Mouse (Mus musculus) ES-Bruce4 (cell line): ENCODE data around the gene Baiap2l2. TPM values are rescaled to one million over a fixed set of nuclear protein-coding genes. Genes with fewer than 3 reads are reported as not detected.
A peak's percentile ranks its signal among the peaks of the same experiment; 100 is the strongest.

ENCODE experiments used
- H3K27ac ChIP-seq: 2 replicates; pipeline ENCODE4 v1.5.1; 2012; ENCODE audit warnings: low read length, inconsistent platforms; ENCODE audit not compliant: insufficient read depth
- H3K27me3 ChIP-seq: 2 replicates; pipeline ENCODE4 v1.6.1; 2012; ENCODE audit warnings: mild to moderate bottlenecking, low read length, inconsistent platforms; ENCODE audit not compliant: control insufficient read depth, poor library complexity, insufficient read depth, severe bottlenecking
- H3K36me3 ChIP-seq: 2 replicates; pipeline ENCODE4 v1.6.1; 2012; ENCODE audit warnings: inconsistent platforms, mild to moderate bottlenecking, low read length, moderate library complexity; ENCODE audit not compliant: control insufficient read depth, poor library complexity, insufficient read depth, severe bottlenecking
- H3K4me1 ChIP-seq: one replicate; pipeline ENCODE4 v1.8.1; 2011; ENCODE audit warnings: low read length; ENCODE audit not compliant: control insufficient read depth, insufficient read depth
- H3K4me3 ChIP-seq: 2 replicates; pipeline ENCODE4 v1.5.1; 2011; ENCODE audit warnings: low read depth, mild to moderate bottlenecking, low read length
- H3K9ac ChIP-seq: 2 replicates; pipeline ENCODE4 v1.6.1; 2012; ENCODE audit warnings: low read depth, mild to moderate bottlenecking, inconsistent platforms; ENCODE audit not compliant: poor library complexity, severe bottlenecking
- H3K9me3 ChIP-seq: replicated peaks from 2 replicates; pipeline ENCODE4 v1.6.1; 2012; ENCODE audit warnings: mild to moderate bottlenecking, low read length, inconsistent platforms; ENCODE audit not compliant: control insufficient read depth, poor library complexity, insufficient read depth, severe bottlenecking
- CTCF ChIP-seq: IDR thresholded peaks from one replicate; pipeline ENCODE4 v1.8.1; 2011; ENCODE audit warnings: low read depth, low read length
- EP300 ChIP-seq: IDR thresholded peaks from 2 replicates; pipeline ENCODE4 v1.6.1; 2011; ENCODE audit warnings: low read depth, low read length; ENCODE audit not compliant: insufficient read depth
- POLR2A ChIP-seq: IDR thresholded peaks from one replicate; pipeline ENCODE4 v1.8.1; 2011; ENCODE audit warnings: low read length; ENCODE audit not compliant: insufficient read depth
- polyA plus RNA-seq: library from polyadenylated mRNA; stranded (reverse); fragments of >200 nt; gene quantifications from 2 replicates; pipeline ENCODE4 v1.2.4, GENCODE M21; 2011; ENCODE audit warnings: low read depth; ENCODE audit not compliant: missing spikeins, insufficient read depth, insufficient read length

The Baiap2l2 gene
- polyA plus RNA-seq, 1 experiment, result 0.69 TPM

DNA sequence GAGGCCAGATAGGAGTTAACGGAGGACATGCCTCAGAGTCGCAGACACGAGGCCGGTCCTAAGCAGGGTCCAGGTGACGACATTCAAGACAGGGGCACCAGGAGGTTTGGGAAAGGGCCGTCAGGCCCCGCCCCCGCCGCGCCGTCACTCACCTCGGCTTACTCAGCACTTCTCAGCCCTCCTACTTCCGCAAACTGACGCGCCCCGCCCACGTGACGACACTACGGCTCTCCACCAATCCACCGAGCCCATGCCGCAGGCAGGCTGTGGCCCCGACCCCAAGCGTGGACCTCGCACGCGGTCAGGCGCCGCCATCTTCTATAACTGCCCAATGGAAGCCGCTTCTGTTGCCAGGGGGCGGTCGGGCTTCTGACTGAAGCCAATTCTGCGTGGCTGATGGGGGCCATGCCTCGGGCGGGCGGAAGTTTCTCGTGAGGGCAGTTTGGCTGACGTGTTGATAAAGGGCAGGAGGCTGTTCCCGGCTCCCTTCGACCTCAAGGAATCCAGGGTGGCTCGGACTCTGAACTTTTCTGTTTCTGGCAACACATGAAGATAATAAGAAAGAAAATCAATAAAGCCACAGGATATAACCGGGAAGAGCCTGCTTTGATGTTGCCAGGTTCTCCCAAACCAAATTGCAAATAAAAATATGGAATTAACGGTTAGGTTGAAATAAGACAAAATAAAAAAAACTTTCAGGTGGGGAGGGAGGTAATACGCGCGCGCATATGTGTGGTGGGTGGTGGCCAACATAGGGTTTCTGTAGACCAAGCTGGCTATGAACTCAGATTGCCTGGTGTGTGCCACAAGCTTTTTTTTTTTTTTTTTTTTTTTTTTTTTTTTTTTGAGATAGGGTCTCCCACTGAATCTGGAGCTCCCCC is 43.0 kb upstream of the Baiap2l2 start, which contains the start of gene Pla2g6:
Pla2g6 (minus strand) TSS at position 333 of the 881 bp plus-strand sequence.
- no peaks in the 10 kb centered on the region for H3K27me3 ChIP-seq
- H3K27ac ChIP-seq, result peak within 1 kb of the TSS; percentile 82
- no peaks in the 10 kb centered on the region for H3K9me3 ChIP-seq
- H3K9ac ChIP-seq, result peak within 1 kb of the TSS; percentile 73
- TF ChIP-seq EP300 (peak; percentile 68; the same call in 1 of the 2 replicates), CTCF (no peak), POLR2A (peak; percentile 22)
- no peaks in the 10 kb centered on the region for H3K36me3 ChIP-seq
- H3K4me1 ChIP-seq, result peaks cover 7% of the 10 kb centered on the region
- H3K4me3 ChIP-seq, result peak within 1 kb of the TSS; percentile 87

DNA sequence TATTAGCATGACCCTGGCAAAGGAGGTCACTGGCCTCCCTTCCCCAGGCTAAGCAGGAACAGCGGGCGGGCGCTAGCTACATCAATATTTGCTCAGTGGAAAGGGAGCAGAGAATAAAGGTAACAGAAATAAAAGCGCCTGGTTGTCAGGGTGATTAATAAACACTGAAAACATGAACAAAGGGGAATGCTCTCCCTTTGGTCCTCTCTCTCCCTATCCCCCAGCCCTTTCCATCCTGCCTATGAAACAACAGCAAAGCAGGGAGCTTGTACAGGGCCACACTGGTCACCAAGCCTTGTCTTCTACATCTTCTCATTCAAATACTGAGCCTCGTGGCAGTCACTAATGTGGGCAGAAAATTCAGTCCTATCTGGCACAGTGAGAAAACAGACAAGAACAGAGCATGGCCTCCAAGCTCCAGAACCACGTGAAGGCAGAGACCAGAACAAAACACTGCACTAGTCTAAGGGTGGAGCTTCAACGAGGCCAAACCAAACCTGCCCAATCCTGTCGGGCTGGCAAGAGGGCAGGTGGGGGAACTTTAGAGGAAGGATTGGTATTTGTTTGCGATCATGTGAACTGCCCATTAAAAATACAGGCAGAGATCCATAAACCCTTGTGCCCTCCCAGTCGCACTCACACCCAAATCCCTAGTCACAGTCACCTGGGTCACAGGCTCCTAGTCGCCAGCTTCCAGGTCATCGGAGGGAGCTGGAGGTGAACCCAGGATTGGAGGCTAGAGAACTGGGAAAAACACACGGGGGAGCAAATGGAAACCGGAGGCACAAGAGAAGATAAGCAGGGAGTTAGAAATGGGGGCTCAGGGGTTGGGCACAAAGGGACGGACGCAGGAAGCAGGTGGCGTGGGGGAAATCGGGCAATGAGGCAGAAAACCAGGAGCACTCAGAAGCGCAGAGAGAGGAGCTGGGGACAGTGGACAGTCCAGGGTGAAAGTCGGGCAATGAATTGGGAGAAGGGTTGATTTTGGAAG is 41.9 kb upstream of the Baiap2l2 start:
- Histone ChIP-seq H3K9me3 (no peaks in the 10 kb centered on the region), H3K27me3 (no peaks in the 10 kb centered on the region), H3K27ac (peak overlapping the region; percentile 82), H3K36me3 (no peaks in the 10 kb centered on the region), H3K9ac (peak overlapping the region; percentile 72), H3K4me1 (peaks cover 2% of the 10 kb centered on the region), H3K4me3 (peak overlapping the region; percentile 87)
- TF ChIP-seq POLR2A (peak; percentile 33), EP300 (0 out of 2 replicates have a peak, but pooled peaks have one; percentile 12), CTCF (no peak)

DNA sequence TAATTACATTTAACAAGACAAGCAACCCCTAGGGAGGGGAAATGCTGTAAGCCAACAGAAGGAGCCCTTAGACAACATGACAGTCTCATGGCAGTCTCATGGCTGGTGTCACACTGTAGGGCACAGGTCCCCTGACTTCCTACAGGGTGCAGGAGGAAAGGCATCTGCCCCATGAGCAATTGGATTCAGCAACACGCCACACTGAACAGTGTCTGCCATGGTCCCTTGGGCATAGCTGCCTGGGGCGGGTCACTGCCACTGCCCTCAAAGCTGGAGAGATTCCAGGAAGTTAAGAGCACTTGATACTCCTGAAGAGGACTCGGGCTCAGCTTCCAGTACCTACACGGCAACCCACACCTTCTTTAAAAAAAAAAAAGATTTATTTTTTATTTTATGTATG is 40.9 kb upstream of the Baiap2l2 start:
- Histone ChIP-seq H3K4me3 (no peak overlapping the region), H3K27ac (no peak overlapping the region), H3K9ac (0 out of 2 replicates have a peak overlapping the region, but pooled peaks have one; percentile 72), H3K9me3 (no peaks in the 10 kb centered on the region), H3K27me3 (no peaks in the 10 kb centered on the region), H3K36me3 (no peaks in the 10 kb centered on the region), H3K4me1 (peaks cover 2% of the 10 kb centered on the region)
- TF ChIP-seq POLR2A (no peak), EP300 (no peak), CTCF (no peak)

DNA sequence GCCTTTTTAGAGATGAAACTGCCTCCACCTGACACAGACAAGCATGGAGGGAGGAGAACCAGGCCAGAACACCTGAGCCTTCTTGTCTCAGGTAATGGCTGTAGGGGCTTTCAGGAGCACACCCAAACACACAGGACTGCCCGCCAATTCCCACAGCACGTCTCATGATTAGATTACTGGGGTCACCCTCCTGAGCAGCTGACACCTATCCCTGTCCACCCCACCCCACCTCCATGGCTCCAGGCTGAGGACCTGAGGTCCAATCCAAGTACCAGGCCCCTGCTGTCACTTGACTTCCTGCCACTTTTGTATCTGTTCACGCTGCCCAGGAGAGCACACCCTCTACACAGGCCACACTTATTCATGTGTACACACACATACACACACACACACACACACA is 40.4 kb upstream of the Baiap2l2 start:
- Histone ChIP-seq H3K4me1 (peaks cover 2% of the 10 kb centered on the region), H3K36me3 (no peaks in the 10 kb centered on the region), H3K27me3 (no peaks in the 10 kb centered on the region), H3K9ac (no peak overlapping the region), H3K27ac (no peak overlapping the region), H3K4me3 (no peak overlapping the region), H3K9me3 (no peaks in the 10 kb centered on the region)
- no peak for TF ChIP-seq CTCF
- TF ChIP-seq EP300, result no peak
- no peak for TF ChIP-seq POLR2A

GRCm38 (mm10) chr15:79324373-79324772 is 39.0 kb upstream of the Baiap2l2 start:
- peaks cover 2% of the 10 kb centered on the region for H3K4me1 ChIP-seq
- H3K27ac ChIP-seq, result no peak overlapping the region
- TF ChIP-seq EP300 (no peak), CTCF (no peak), POLR2A (no peak)
- H3K9ac ChIP-seq, result no peak overlapping the region
- no peak overlapping the region for H3K4me3 ChIP-seq
- no peaks in the 10 kb centered on the region for H3K9me3 ChIP-seq
- no peaks in the 10 kb centered on the region for H3K36me3 ChIP-seq
- H3K27me3 ChIP-seq, result no peaks in the 10 kb centered on the region
